Mouse (Mus musculus) hematopoietic multipotent progenitor cell, adult 10-12 weeks (in vitro differentiated cells): ENCODE data around the gene Zfp101. TPM values are rescaled to one million over a fixed set of nuclear protein-coding genes. Genes with fewer than 3 reads are reported as not detected.

Experiments
- polyA plus RNA-seq: library from polyadenylated mRNA; stranded (reverse); fragments of >175 nt; gene quantifications from 2 replicates; pipeline ENCODE4 v1.2.3, GENCODE M21; 2012; ENCODE audit warnings: low replicate concordance

Zfp101 gene
- 0.16 and 0.28 TPM in 2 replicates for polyA plus RNA-seq

DNA sequence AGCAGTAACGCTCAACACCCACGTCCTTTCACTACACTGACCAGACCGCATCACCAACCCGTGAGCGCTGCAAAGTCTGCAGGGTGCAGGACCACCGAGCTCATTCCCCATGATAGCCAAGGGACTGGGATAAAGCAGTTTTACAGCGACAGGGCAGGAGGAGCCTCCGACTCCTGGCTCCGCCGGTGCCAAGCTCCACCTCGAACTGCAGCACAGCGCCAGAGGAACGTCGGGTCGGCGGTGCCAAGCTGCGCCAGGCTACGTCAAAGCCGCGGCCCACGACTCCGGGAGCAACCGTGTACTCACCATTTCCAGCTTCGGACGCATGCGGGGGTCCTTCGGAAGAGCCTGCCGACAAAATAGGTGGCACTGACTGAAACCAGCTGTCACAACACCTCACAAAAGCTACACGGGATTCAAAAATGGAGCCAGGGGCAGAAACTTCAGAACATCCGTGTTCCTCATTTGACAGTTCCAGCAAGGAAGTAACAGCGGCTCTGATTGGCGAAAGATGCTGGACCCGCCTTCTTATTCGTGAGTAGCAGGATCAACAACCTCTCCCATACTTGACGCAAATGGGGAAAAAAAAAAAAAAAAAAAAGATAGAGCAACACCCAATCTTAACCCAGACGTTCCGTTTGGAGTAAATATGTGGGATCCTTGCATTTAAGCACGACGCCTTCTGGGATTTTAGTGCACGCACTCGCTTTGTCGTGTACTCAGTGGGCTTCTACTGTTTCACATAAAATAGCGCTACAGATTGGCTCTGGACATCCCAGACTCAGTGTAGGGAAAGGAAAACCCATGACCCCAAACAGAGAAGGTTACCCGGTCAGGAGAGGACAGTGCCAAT lies at the start of gene Zfp101:
Gene Zfp101, minus strand, starts transcription at position 460 of the 853 bp plus-strand sequence.

DNA sequence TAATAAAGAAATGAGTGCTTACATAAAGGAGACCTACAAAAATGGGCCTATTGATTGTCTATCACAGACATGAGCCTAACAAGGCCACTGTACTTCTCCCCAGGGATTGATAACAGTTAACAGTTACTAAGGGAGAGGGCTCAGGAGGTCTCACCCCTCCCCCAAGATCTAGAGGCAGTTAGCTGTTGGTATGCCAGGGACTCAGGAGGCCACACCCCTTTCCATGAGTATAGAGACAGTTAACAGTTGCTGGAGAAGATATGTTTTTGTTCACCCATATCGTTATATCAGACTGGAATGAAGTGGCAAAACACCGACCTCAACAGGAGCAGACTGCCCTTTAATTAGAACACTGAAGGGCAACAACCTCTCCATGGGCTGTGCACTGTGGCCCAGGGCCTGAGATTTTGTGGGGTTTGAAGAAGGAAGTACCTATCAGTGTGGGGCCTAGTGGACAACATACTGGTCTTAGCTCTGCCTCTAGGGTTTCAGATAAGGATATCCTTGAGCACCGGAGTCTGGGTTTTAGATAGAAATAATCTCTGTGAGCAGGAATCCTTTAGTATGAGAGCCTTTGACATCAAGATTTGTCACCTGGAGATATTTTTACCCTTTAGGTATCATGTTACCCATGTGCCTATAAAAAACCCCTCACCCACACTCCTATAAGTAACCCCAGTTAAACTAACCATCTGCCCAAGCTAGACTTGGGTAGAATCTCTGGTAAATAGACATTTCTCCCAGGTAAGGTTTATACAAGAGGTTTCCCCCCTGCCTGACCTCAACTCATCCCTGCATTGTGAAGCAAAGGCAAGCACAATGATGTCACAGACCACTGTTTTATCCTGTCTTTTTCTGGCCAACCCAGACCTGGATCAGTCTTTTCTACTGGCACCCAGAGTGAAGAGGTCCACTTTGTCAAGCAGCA lies 37.8 kb upstream of the Zfp101 start, which contains the start of gene Actl9:
Gene Actl9, plus strand, starts transcription at position 878 of the 928 bp plus-strand sequence.

DNA sequence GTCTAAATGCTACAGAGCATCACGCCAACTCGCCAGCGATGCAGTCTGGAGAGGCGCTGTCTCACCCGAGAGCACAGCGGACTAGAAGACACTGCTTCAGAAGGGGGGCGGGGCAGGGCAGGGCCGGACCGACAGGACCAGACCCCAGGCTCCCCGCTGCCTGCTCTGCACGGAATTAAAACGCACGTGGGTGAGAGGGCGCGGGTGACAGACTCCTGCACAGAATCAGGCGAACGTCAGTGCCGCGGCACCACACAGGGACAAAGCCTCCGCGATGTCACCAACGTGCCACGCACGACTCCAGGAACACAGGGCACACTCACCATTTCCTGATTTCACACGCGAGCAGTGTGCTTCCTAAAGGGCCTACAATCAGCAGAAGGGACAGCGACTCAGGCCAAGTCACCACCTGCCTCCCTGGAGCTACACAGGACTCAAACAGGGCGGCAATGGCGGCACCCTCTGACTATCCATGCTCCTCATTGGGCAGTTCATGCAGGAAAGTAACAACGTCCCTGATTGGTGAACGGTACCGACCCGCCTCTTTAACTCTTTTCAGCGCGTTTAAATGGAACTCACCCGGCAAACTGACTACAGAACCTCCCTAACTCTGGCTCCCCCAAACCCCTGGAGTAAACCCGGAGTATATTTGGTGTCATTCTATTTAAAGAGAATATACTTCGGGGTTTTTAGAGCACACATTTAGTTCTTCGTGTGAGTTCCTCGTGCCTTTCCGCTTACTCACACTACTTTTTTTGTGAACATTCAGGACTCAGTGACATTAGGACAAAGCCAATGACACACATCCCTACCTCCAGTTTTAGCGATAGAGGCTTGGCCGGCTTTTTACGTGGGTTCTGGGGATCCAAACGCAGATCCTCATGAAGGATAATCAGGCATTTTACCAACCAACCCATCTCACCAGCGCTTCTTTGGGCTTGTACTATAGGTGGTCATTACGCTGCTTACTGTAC lies 35.7 kb downstream of the Zfp101 start, which contains the start of gene Zfp81:
Gene Zfp81, minus strand, starts transcription at position 468 of the 974 bp plus-strand sequence.

Other genes with a start within 250 kb of the Zfp101 start
- gene Olfr55, start 226.2 kb downstream of the Zfp101 start, polyA plus RNA-seq = not detected in 2 replicates
- gene Olfr239, start 203.3 kb downstream of the Zfp101 start, polyA plus RNA-seq = not detected in 2 replicates
- gene Olfr1564, start 173.0 kb downstream of the Zfp101 start, polyA plus RNA-seq = not detected in 2 replicates
- gene Zfp955a, start 139.5 kb downstream of the Zfp101 start, polyA plus RNA-seq = 0.14 and 0.30 TPM in 2 replicates
- not detected in 2 replicates for gene Olfr63, start 130.0 kb downstream of the Zfp101 start, polyA plus RNA-seq
- 0.16 and 0.43 TPM in 2 replicates for gene Zfp955b, start 105.1 kb downstream of the Zfp101 start, polyA plus RNA-seq
- gene Zfp81, start 35.8 kb downstream of the Zfp101 start, polyA plus RNA-seq = 0.14 and 0.68 TPM in 2 replicates
- gene Actl9, start 38.3 kb upstream of the Zfp101 start, polyA plus RNA-seq = not detected in 2 replicates
- 75.2 and 147 TPM in 2 replicates for gene Adamts10, start 129.6 kb upstream of the Zfp101 start, polyA plus RNA-seq
- gene Myo1f, start 161.1 kb upstream of the Zfp101 start, polyA plus RNA-seq = 33.7 and 64.1 TPM in 2 replicates
- gene Zfp414, start 234.4 kb upstream of the Zfp101 start, polyA plus RNA-seq = 93.4 and 109 TPM in 2 replicates
- gene Pram1, start 243.4 kb upstream of the Zfp101 start, polyA plus RNA-seq = 0.39 and 11.5 TPM in 2 replicates